Mouse (Mus musculus) G1E (cell line): ENCODE data around the gene Spns2.

ENCODE experiments used
- CTCF ChIP-seq: IDR thresholded peaks from 2 replicates; pipeline ENCODE4 v1.5.1; 2012; ENCODE audit warnings: low read depth, low read length, inconsistent platforms, mixed read lengths
- GATA1 ChIP-seq: IDR thresholded peaks from 2 replicates; pipeline ENCODE4 v1.6.1; 2012; ENCODE audit warnings: borderline replicate concordance, low read length, inconsistent platforms, mixed read lengths
- POLR2AphosphoS5 ChIP-seq: IDR thresholded peaks from 2 replicates; pipeline ENCODE4 v1.6.1; 2012; ENCODE audit warnings: low read depth, low read length, inconsistent platforms; ENCODE audit not compliant: insufficient replicate concordance
- TAL1 ChIP-seq: conservative IDR thresholded peaks from 2 replicates; pipeline ENCODE4 v1.6.1; 2012; ENCODE audit warnings: low read depth, low read length, inconsistent platforms, mixed read lengths

DNA sequence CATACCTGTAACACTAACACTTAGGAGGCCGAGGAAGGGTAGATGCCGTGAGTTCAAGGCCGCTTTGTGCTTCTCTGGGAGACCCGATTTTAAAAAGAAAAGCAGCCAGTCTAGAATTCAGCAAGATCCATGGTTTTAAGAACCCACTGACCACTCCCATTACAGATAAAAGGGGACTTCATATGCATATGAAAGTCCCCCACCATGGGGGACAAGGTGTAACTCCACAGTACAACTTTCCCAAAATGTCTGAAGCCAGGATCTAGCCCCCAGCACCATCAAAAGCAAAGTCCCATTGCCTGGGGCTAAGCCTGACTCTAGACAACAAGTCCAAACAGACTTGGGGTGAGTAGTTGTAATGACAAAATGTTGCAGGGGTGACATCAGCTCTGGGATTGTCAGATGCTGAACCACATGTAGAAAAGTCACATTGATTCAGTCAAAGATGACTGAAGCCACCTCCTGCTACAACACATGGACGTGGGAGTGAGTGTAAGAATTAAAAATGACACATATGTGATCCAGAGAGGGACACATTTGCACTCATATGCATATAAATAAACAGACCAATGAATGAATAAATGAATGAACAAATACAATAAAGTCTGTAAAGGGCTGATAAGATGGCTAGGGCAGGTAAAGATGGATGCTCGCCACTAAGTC lies 69.1 kb downstream of the Spns2 start:
- TF ChIP-seq CTCF = no peak
- TF ChIP-seq GATA1 = no peak
- no peak for TF ChIP-seq POLR2AphosphoS5
- no peak for TF ChIP-seq TAL1
